Mouse (Mus musculus) midbrain, embryonic 12.5 days (tissue): ENCODE data around the gene Vps41. TPM values are rescaled to one million over a fixed set of nuclear protein-coding genes. Genes with fewer than 3 reads are reported as not detected.

Source experiments
- ATAC-seq: fragments of 200-750 bp; cut with Nextera tagmentation; 2 replicates; pipeline ENCODE4 v1.8.0; 2017; ENCODE audit warnings: low read depth, moderate TSS enrichment, moderate library complexity; ENCODE audit not compliant: low FRiP score
- H3K27ac ChIP-seq: fragments of 300-500 bp; sonication (generic); replicated peaks from 2 replicates; pipeline ENCODE4 v1.5.1; 2016; ENCODE audit warnings: mild to moderate bottlenecking
- H3K27me3 ChIP-seq: fragments of 300-500 bp; sonication (generic); 2 replicates; pipeline ENCODE4 v1.6.1; 2016; ENCODE audit warnings: mild to moderate bottlenecking
- H3K36me3 ChIP-seq: fragments of 300-500 bp; sonication (generic); 2 replicates; pipeline ENCODE4 v1.6.1; 2016
- H3K4me1 ChIP-seq: fragments of 300-500 bp; sonication (generic); 2 replicates; pipeline ENCODE4 v1.6.1; 2016
- H3K4me2 ChIP-seq: fragments of 300-500 bp; sonication (generic); replicated peaks from 2 replicates; pipeline ENCODE4 v1.6.1; 2016; ENCODE audit warnings: mild to moderate bottlenecking, moderate library complexity
- H3K4me3 ChIP-seq: fragments of 300-500 bp; sonication (generic); 2 replicates; pipeline ENCODE4 v1.5.1; 2016; ENCODE audit warnings: mild to moderate bottlenecking
- H3K9ac ChIP-seq: fragments of 300-500 bp; sonication (generic); replicated peaks from 2 replicates; pipeline ENCODE4 v1.6.1; 2016; ENCODE audit warnings: mild to moderate bottlenecking, moderate library complexity
- H3K9me3 ChIP-seq: fragments of 300-500 bp; sonication (generic); 2 replicates; pipeline ENCODE4 v1.6.1; 2016; ENCODE audit warnings: mild to moderate bottlenecking
- WGBS: fragments of 180-500 bp; shearing (Covaris S2); methylation state at CpG from one replicate; pipeline ENCODE4 v1.1.7; 2016; 5-methylcytosine and 5-hydroxymethylcytosine counted together
- polyA plus RNA-seq: library from polyadenylated mRNA; unstranded; fragments of >200 nt; fragmentation: Nextera tagmentation; extraction: Ambion mirVana; gene quantifications from 2 replicates; pipeline ENCODE4 v1.2.1, GENCODE M21; 2016

Gene Vps41
- polyA plus RNA-seq, 1 experiment from 2014 or later: 107 TPM

GRCm38 (mm10) chr13:18847386-18847785 lies 130.3 kb downstream of the Vps41 start:
- WGBS: 91% methylated on average over 3 of the region's 3 CpGs
- peaks cover 26% of the 10 kb centered on the region for H3K36me3 ChIP-seq
- ATAC-seq: no peak
- no peaks in the 10 kb centered on the region for H3K27me3 ChIP-seq
- H3K4me2 ChIP-seq: no peak overlapping the region
- H3K4me3 ChIP-seq: no peak overlapping the region
- H3K4me1 ChIP-seq: no peaks in the 10 kb centered on the region
- H3K27ac ChIP-seq: no peak overlapping the region
- H3K9me3 ChIP-seq: no peaks in the 10 kb centered on the region
- no peak overlapping the region for H3K9ac ChIP-seq

- H3K9me3 ChIP-seq: no peaks in the 10 kb centered on the region
- no peaks in the 10 kb centered on the region for H3K27me3 ChIP-seq
- no peaks in the 10 kb centered on the region for H3K4me1 ChIP-seq
- H3K27ac ChIP-seq: no peak overlapping the region
- H3K9ac ChIP-seq: no peak overlapping the region
- H3K4me2 ChIP-seq: no peak overlapping the region
- no peak overlapping the region for H3K4me3 ChIP-seq
- H3K36me3 ChIP-seq: peaks cover 32% of the 10 kb centered on the region
- no peak for ATAC-seq
Observed at GRCm38 (mm10) chr13:18849563-18849962, 132.5 kb downstream of the Vps41 start.

GRCm38 (mm10) chr13:18851182-18851581 lies 134.1 kb downstream of the Vps41 start:
- no peak for ATAC-seq
- Histone ChIP-seq H3K36me3 (peaks cover 29% of the 10 kb centered on the region), H3K27me3 (no peaks in the 10 kb centered on the region), H3K9ac (no peak overlapping the region), H3K4me2 (no peak overlapping the region), H3K9me3 (no peaks in the 10 kb centered on the region), H3K4me3 (no peak overlapping the region), H3K4me1 (no peaks in the 10 kb centered on the region), H3K27ac (no peak overlapping the region)
- 86% methylated on average over 4 of the region's 4 CpGs for WGBS

- no peaks in the 10 kb centered on the region for H3K4me1 ChIP-seq
- no peak for ATAC-seq
- H3K4me3 ChIP-seq: no peak overlapping the region
- peaks cover 24% of the 10 kb centered on the region; the same call in 1 of the 2 replicates for H3K36me3 ChIP-seq
- no peak overlapping the region for H3K9ac ChIP-seq
- no peak overlapping the region for H3K27ac ChIP-seq
- no peaks in the 10 kb centered on the region for H3K27me3 ChIP-seq
- 93% methylated on average over 8 of the region's 8 CpGs for WGBS
- no peak overlapping the region for H3K4me2 ChIP-seq
- no peaks in the 10 kb centered on the region for H3K9me3 ChIP-seq
Observed at GRCm38 (mm10) chr13:18852718-18853117, 135.6 kb downstream of the Vps41 start.

- Histone ChIP-seq H3K9me3 (no peaks in the 10 kb centered on the region), H3K4me2 (no peak overlapping the region), H3K36me3 (0 out of 2 replicates have a peak, but pooled peaks cover 10% of the 10 kb centered on the region), H3K4me1 (no peaks in the 10 kb centered on the region), H3K4me3 (no peak overlapping the region), H3K9ac (no peak overlapping the region), H3K27ac (peak overlapping the region; percentile 36; the same call in 1 of the 2 replicates), H3K27me3 (no peaks in the 10 kb centered on the region)
- peak; percentile 86 for ATAC-seq
- 62% methylated on average over 8 of the region's 8 CpGs for WGBS
Observed at GRCm38 (mm10) chr13:18856026-18856802, 139.1 kb downstream of the Vps41 start.

- no peak overlapping the region for H3K9ac ChIP-seq
- no peaks in the 10 kb centered on the region for H3K4me1 ChIP-seq
- no peak for ATAC-seq
- H3K27me3 ChIP-seq: no peaks in the 10 kb centered on the region
- no peak overlapping the region for H3K27ac ChIP-seq
- no peaks in the 10 kb centered on the region for H3K9me3 ChIP-seq
- no peak overlapping the region for H3K4me2 ChIP-seq
- 88% methylated on average over 4 of the region's 4 CpGs for WGBS
- peaks cover 18% of the 10 kb centered on the region; the same call in 1 of the 2 replicates for H3K36me3 ChIP-seq
- H3K4me3 ChIP-seq: no peak overlapping the region
Observed at GRCm38 (mm10) chr13:18858183-18858582, 141.1 kb downstream of the Vps41 start.

GRCm38 (mm10) chr13:18859389-18859788 lies 142.3 kb downstream of the Vps41 start:
- WGBS: 93% methylated on average over 3 of the region's 3 CpGs

GRCm38 (mm10) chr13:18868030-18868490 lies 151.0 kb downstream of the Vps41 start:
- H3K4me3 ChIP-seq: no peak overlapping the region
- H3K27me3 ChIP-seq: no peaks in the 10 kb centered on the region
- H3K9ac ChIP-seq: no peak overlapping the region
- peaks cover 8% of the 10 kb centered on the region; the same call in 1 of the 2 replicates for H3K4me1 ChIP-seq
- H3K36me3 ChIP-seq: peaks cover 29% of the 10 kb centered on the region; the same call in 1 of the 2 replicates
- 0 out of 2 replicates have a peak overlapping the region, but pooled peaks have one; percentile 35 for H3K27ac ChIP-seq
- no peak overlapping the region for H3K4me2 ChIP-seq
- no peaks in the 10 kb centered on the region for H3K9me3 ChIP-seq
- 54% methylated on average over 5 of the region's 5 CpGs for WGBS
- peak; percentile 57 for ATAC-seq

More at GRCm38 (mm10) chr13:18859389-18859788, 142.3 kb downstream of the Vps41 start:
- Histone ChIP-seq H3K4me3 (no peak overlapping the region), H3K4me2 (no peak overlapping the region), H3K4me1 (no peaks in the 10 kb centered on the region), H3K27me3 (no peaks in the 10 kb centered on the region), H3K36me3 (peaks cover 20% of the 10 kb centered on the region), H3K9me3 (no peaks in the 10 kb centered on the region), H3K27ac (no peak overlapping the region), H3K9ac (no peak overlapping the region)
- no peak for ATAC-seq

- Histone ChIP-seq H3K9me3 (no peaks in the 10 kb centered on the region), H3K4me1 (peaks cover 8% of the 10 kb centered on the region; the same call in 1 of the 2 replicates), H3K27ac (no peak overlapping the region), H3K27me3 (no peaks in the 10 kb centered on the region), H3K4me2 (no peak overlapping the region), H3K9ac (no peak overlapping the region), H3K4me3 (no peak overlapping the region), H3K36me3 (peaks cover 24% of the 10 kb centered on the region; the same call in 1 of the 2 replicates)
- ATAC-seq: no peak
- 91% methylated on average over 5 of the region's 5 CpGs for WGBS
Observed at GRCm38 (mm10) chr13:18868825-18869224, 151.7 kb downstream of the Vps41 start.

- no peak for ATAC-seq
- H3K4me2 ChIP-seq: no peak overlapping the region
- H3K36me3 ChIP-seq: no peaks in the 10 kb centered on the region
- 77% methylated on average over 7 of the region's 7 CpGs for WGBS
- no peaks in the 10 kb centered on the region for H3K4me1 ChIP-seq
- H3K27ac ChIP-seq: no peak overlapping the region
- no peak overlapping the region for H3K9ac ChIP-seq
- H3K9me3 ChIP-seq: no peaks in the 10 kb centered on the region
- H3K27me3 ChIP-seq: no peaks in the 10 kb centered on the region
- no peak overlapping the region for H3K4me3 ChIP-seq
Observed at GRCm38 (mm10) chr13:18875321-18875720, 158.2 kb downstream of the Vps41 start.

- no peaks in the 10 kb centered on the region for H3K9me3 ChIP-seq
- H3K27ac ChIP-seq: no peak overlapping the region
- no peaks in the 10 kb centered on the region for H3K27me3 ChIP-seq
- H3K4me3 ChIP-seq: no peak overlapping the region
- H3K4me1 ChIP-seq: no peaks in the 10 kb centered on the region
- ATAC-seq: no peak
- H3K4me2 ChIP-seq: no peak overlapping the region
- H3K36me3 ChIP-seq: no peaks in the 10 kb centered on the region
- WGBS: 84% methylated on average over 9 of the region's 9 CpGs
- no peak overlapping the region for H3K9ac ChIP-seq
Observed at GRCm38 (mm10) chr13:18892910-18893309, 175.8 kb downstream of the Vps41 start.

- Histone ChIP-seq H3K27me3 (no peaks in the 10 kb centered on the region), H3K4me1 (no peaks in the 10 kb centered on the region), H3K4me3 (no peak overlapping the region), H3K4me2 (no peak overlapping the region), H3K27ac (no peak overlapping the region), H3K9me3 (no peaks in the 10 kb centered on the region), H3K9ac (no peak overlapping the region), H3K36me3 (no peaks in the 10 kb centered on the region)
- 97% methylated on average over 3 of the region's 3 CpGs for WGBS
- ATAC-seq: no peak
Observed at GRCm38 (mm10) chr13:18896789-18897188, 179.7 kb downstream of the Vps41 start.
